Mouse (Mus musculus): Measurements from ENCODE around the gene Zfp787. TPM values are rescaled to one million over a fixed set of nuclear protein-coding genes. Genes with fewer than 3 reads are reported as not detected.
A peak's percentile ranks its signal among the peaks of the same experiment; 100 is the strongest.
"Not testable (repeated sequence)": the region's sequence is repeated elsewhere in the genome, so short reads cannot be mapped to it uniquely, and the experiment has no call there.

Zfp787 gene
- total and polyA plus RNA-seq, 3 experiments: 22.7 to 28.8 TPM; not detected in 1

GRCm38 (mm10) chr7:6120104-6120503 is 35.7 kb downstream of the Zfp787 start:
- DNase-seq (ENCODE audit: low read depth, low spot score); H3K9ac ChIP-seq (ENCODE audit: control insufficient read depth, low read depth, low read length, poor library complexity, severe bottlenecking); H3K36me3 ChIP-seq (ENCODE audit: control insufficient read depth in 1 of 2, insufficient read depth in 2 of 2, low read length in 2 of 2); H3K27me3 ChIP-seq (ENCODE audit: control insufficient read depth in 1 of 2, insufficient read depth in 2 of 2, low read length in 2 of 2); H3K9me3 ChIP-seq (replicated peaks; ENCODE audit: insufficient read depth, low read length); H3K4me3 ChIP-seq (ENCODE audit: control insufficient read depth in 1 of 2, insufficient read depth in 1 of 2, low read depth in 2 of 2, low read length in 2 of 2); H3K27ac ChIP-seq (ENCODE audit: control insufficient read depth, low read depth, low read length); H3K4me1 ChIP-seq (ENCODE audit: control insufficient read depth in 1 of 2, insufficient read depth in 2 of 2, low read length in 2 of 2); H3K79me2 ChIP-seq (ENCODE audit: control insufficient read depth, insufficient read depth, low read length, poor library complexity): not testable (repeated sequence)
- TF ChIP-seq CTCF (IDR thresholded peaks at IDR 0.05 in 2 of 3, conservative IDR thresholded peaks at IDR 0.05 in 1 of 3; ENCODE audit: control insufficient read depth in 1 of 3, insufficient read depth in 1 of 3, low read depth in 2 of 3, low read length in 3 of 3, poor library complexity in 1 of 3, severe bottlenecking in 1 of 3) (peak in 1 of 3 experiments; percentile 36; a peak in 3 of 6 replicates), SMC3 (IDR thresholded peaks at IDR 0.05; ENCODE audit: low read depth, low read length) (peak; percentile 43), RAD21 (IDR thresholded peaks at IDR 0.05; ENCODE audit: low read depth, low read length) (peak; percentile 12)

- no peak overlapping the region for H3K9ac ChIP-seq (ENCODE audit: control insufficient read depth, low read depth, low read length, poor library complexity, severe bottlenecking)
- H3K79me2 ChIP-seq (ENCODE audit: control insufficient read depth, insufficient read depth, low read length, poor library complexity): no peaks in the 10 kb centered on the region
- H3K9me3 ChIP-seq (replicated peaks; ENCODE audit: insufficient read depth, low read length): no peaks in the 10 kb centered on the region
- H3K4me1 ChIP-seq (ENCODE audit: control insufficient read depth in 1 of 2, insufficient read depth in 2 of 2, low read length in 2 of 2): no peaks in the 10 kb centered on the region
- no peaks in the 10 kb centered on the region; a peak in 1 of 4 replicates for H3K27me3 ChIP-seq (ENCODE audit: control insufficient read depth in 1 of 2, insufficient read depth in 2 of 2, low read length in 2 of 2)
- peak; percentile 28 for DNase-seq (ENCODE audit: low read depth, low spot score)
- H3K4me3 ChIP-seq (ENCODE audit: control insufficient read depth in 1 of 2, insufficient read depth in 1 of 2, low read depth in 2 of 2, low read length in 2 of 2): no peak overlapping the region
- no peaks in the 10 kb centered on the region for H3K36me3 ChIP-seq (ENCODE audit: control insufficient read depth in 1 of 2, insufficient read depth in 2 of 2, low read length in 2 of 2)
- no peak overlapping the region for H3K27ac ChIP-seq (ENCODE audit: control insufficient read depth, low read depth, low read length)
- TF ChIP-seq CTCF (IDR thresholded peaks at IDR 0.05 in 2 of 3, conservative IDR thresholded peaks at IDR 0.05 in 1 of 3; ENCODE audit: control insufficient read depth in 1 of 3, insufficient read depth in 1 of 3, low read depth in 2 of 3, low read length in 3 of 3, poor library complexity in 1 of 3, severe bottlenecking in 1 of 3) (peak; percentile 41 to 46 (median 43)), SMC3 (IDR thresholded peaks at IDR 0.05; ENCODE audit: low read depth, low read length) (peak; percentile 22; the same call in 1 of the 2 replicates), RAD21 (IDR thresholded peaks at IDR 0.05; ENCODE audit: low read depth, low read length) (peak; percentile 35), TAL1 (IDR thresholded peaks at IDR 0.05; ENCODE audit: low read length) (no peak), CHD2 (IDR thresholded peaks at IDR 0.05; ENCODE audit: low read length) (no peak), JUND (IDR thresholded peaks at IDR 0.05; ENCODE audit: low read depth, low read length) (no peak), ZKSCAN1 (IDR thresholded peaks at IDR 0.05; ENCODE audit: low read depth, low read length) (no peak), POLR2AphosphoS2 (IDR thresholded peaks at IDR 0.05; ENCODE audit: low read length) (no peak), GATA1 (IDR thresholded peaks at IDR 0.05; ENCODE audit: low read depth, low read length) (no peak)
Observed at GRCm38 (mm10) chr7:6119501-6119900, 36.3 kb downstream of the Zfp787 start.

Other genes starting within 250 kb of the Zfp787 start
- gene Vmn1r65, start 145.0 kb downstream of the Zfp787 start, total RNA-seq (2012; rRNA removed): not detected in 2 replicates
- gene Vmn1r65, start 145.0 kb downstream of the Zfp787 start, polyA plus RNA-seq (2012; ENCODE audit: insufficient read depth in 1 of 2, insufficient read length in 2 of 2, low read depth in 1 of 2, low replicate concordance in 2 of 2, missing spikeins in 1 of 2): not detected
- not detected in 2 replicates for gene Nlrp4c, start 110.8 kb downstream of the Zfp787 start, total RNA-seq (2012; rRNA removed)
- not detected for gene Nlrp4c, start 110.8 kb downstream of the Zfp787 start, polyA plus RNA-seq (2012; ENCODE audit: insufficient read depth in 1 of 2, insufficient read length in 2 of 2, low read depth in 1 of 2, low replicate concordance in 2 of 2, missing spikeins in 1 of 2)
- 16.2 and 18.2 TPM in 2 replicates for gene Zfp444, start 16.2 kb upstream of the Zfp787 start, total RNA-seq (2012; rRNA removed)
- 10 to 100 TPM in 1 of 2 experiments, not detected in 1; 24.2 TPM for gene Zfp444, start 16.2 kb upstream of the Zfp787 start, polyA plus RNA-seq (2012; ENCODE audit: insufficient read depth in 1 of 2, insufficient read length in 2 of 2, low read depth in 1 of 2, low replicate concordance in 2 of 2, missing spikeins in 1 of 2)
- not detected in 2 replicates for gene Galp, start 41.1 kb upstream of the Zfp787 start, total RNA-seq (2012; rRNA removed)
- not detected for gene Galp, start 41.1 kb upstream of the Zfp787 start, polyA plus RNA-seq (2012; ENCODE audit: insufficient read depth in 1 of 2, insufficient read length in 2 of 2, low read depth in 1 of 2, low replicate concordance in 2 of 2, missing spikeins in 1 of 2)
- not detected in 2 replicates for gene Zscan5b, start 66.3 kb upstream of the Zfp787 start, total RNA-seq (2012; rRNA removed)
- gene Zscan5b, start 66.3 kb upstream of the Zfp787 start, polyA plus RNA-seq (2012; ENCODE audit: insufficient read depth in 1 of 2, insufficient read length in 2 of 2, low read depth in 1 of 2, low replicate concordance in 2 of 2, missing spikeins in 1 of 2): not detected
- gene Epp13, start 96.7 kb upstream of the Zfp787 start, total RNA-seq (2012; rRNA removed): not detected in 2 replicates
- under 1 TPM in 1 of 2 experiments, not detected in 1; 0.14 TPM for gene Epp13, start 96.7 kb upstream of the Zfp787 start, polyA plus RNA-seq (2012; ENCODE audit: insufficient read depth in 1 of 2, insufficient read length in 2 of 2, low read depth in 1 of 2, low replicate concordance in 2 of 2, missing spikeins in 1 of 2)
- gene Zfp667, start 130.6 kb upstream of the Zfp787 start, total RNA-seq (2012; rRNA removed): 3.4 and 3.9 TPM in 2 replicates
- 1 to 10 TPM in 1 of 2 experiments, not detected in 1; 5.3 TPM for gene Zfp667, start 130.6 kb upstream of the Zfp787 start, polyA plus RNA-seq (2012; ENCODE audit: insufficient read depth in 1 of 2, insufficient read length in 2 of 2, low read depth in 1 of 2, low replicate concordance in 2 of 2, missing spikeins in 1 of 2)
- gene Zfp583, start 175.3 kb upstream of the Zfp787 start, total RNA-seq (2012; rRNA removed): not detected in 2 replicates
- gene Zfp583, start 175.3 kb upstream of the Zfp787 start, polyA plus RNA-seq (2012; ENCODE audit: insufficient read depth in 1 of 2, insufficient read length in 2 of 2, low read depth in 1 of 2, low replicate concordance in 2 of 2, missing spikeins in 1 of 2): not detected
- not detected in 2 replicates for gene Gm3854, start 187.8 kb upstream of the Zfp787 start, total RNA-seq (2012; rRNA removed)
- gene Gm3854, start 187.8 kb upstream of the Zfp787 start, polyA plus RNA-seq (2012; ENCODE audit: insufficient read depth in 1 of 2, insufficient read length in 2 of 2, low read depth in 1 of 2, low replicate concordance in 2 of 2, missing spikeins in 1 of 2): not detected
- 0.42 and 0.50 TPM in 2 replicates for gene Zfp78, start 207.3 kb upstream of the Zfp787 start, total RNA-seq (2012; rRNA removed)
- gene Zfp78, start 207.3 kb upstream of the Zfp787 start, polyA plus RNA-seq (2012; ENCODE audit: insufficient read depth in 1 of 2, insufficient read length in 2 of 2, low read depth in 1 of 2, low replicate concordance in 2 of 2, missing spikeins in 1 of 2): under 1 TPM in 1 of 2 experiments, not detected in 1; 0.67 TPM
- gene Zfp28, start 227.3 kb upstream of the Zfp787 start, total RNA-seq (2012; rRNA removed): 1.6 and 2.8 TPM in 2 replicates
- gene Zfp28, start 227.3 kb upstream of the Zfp787 start, polyA plus RNA-seq (2012; ENCODE audit: insufficient read depth in 1 of 2, insufficient read length in 2 of 2, low read depth in 1 of 2, low replicate concordance in 2 of 2, missing spikeins in 1 of 2): 1 to 10 TPM in 1 of 2 experiments, not detected in 1; 3.3 TPM
- not detected in 2 replicates for gene Smim17, start 242.7 kb upstream of the Zfp787 start, total RNA-seq (2012; rRNA removed)
- gene Smim17, start 242.7 kb upstream of the Zfp787 start, polyA plus RNA-seq (2012; ENCODE audit: insufficient read depth in 1 of 2, insufficient read length in 2 of 2, low read depth in 1 of 2, low replicate concordance in 2 of 2, missing spikeins in 1 of 2): not detected

Data from MEL (cell line).